ENCODE assay signal across 9 mouse cellular contexts in the genomic region with DNA sequence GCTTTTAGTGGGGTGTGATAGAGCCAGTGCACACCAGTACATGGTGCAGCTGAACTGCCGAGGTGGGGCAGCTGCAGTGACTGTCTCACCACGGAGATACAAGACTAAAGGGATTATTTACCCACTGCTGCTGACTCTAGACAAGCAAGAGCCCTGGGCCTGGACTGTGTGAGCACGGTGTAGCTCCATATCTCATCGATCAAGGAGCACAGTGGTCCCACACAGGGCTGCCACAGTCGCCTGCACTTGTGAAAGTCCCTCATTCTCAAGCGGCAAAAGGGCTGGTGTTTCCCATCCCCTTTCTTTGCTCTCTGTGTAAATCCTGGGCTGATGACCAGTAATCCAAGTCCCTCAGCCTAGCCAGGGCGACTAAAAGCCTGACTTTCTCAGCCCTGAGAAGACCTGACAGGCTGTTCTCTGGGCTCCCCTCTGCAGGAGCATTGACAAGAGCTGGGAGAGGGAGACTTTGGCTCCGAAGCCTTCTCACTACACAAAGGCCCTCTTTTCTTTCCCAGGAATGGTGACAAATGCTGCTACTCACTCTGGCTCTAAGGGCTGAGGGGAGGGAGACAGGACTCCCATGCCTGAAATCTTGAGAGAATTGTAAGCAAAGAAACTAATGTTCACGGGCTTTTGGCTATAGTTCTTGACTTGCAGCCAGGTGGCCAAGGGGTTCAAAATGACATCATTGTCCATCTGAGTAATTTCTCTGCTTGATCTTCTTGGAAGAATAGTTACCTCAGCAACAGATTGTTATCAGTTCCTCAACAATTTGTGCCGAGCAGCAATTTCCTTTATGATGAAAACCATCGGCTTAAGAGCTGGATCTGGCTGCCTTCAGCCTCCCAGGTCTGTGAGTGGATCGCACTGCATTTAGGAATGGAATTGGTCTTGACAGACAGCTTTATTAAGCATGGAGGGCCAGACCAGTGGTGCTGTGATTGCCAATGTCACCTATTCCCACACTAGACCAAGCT.
A peak's percentile ranks its signal among the peaks of the same experiment; 100 is the strongest.
DNase-seq lines count a peak whose midpoint lies in the region; ATAC-seq and TF ChIP-seq lines count a peak whose summit lies in the region.
"Had no signal": no experiment of that assay in that cellular context is flagged by ENCODE, and none has a peak within 500 bp of the region (broad histone marks: within the 10 kb centered on the region; RNA-seq: fewer than 3 reads in every experiment).

No protein-coding gene starts in this region.

- no peaks in the 10 kb centered on the region for H3K4me1 ChIP-seq in midbrain, embryonic 11.5 days (ENCODE audit: control insufficient read depth, insufficient read depth, low read length)
- peaks cover 9% of the 10 kb centered on the region for H3K4me1 ChIP-seq in midbrain, embryonic 10.5 days
- H3K4me1 ChIP-seq in midbrain, embryonic 15.5 days: no peaks in the 10 kb centered on the region
- H3K4me1 ChIP-seq in liver, postnatal 0 days (ENCODE audit: insufficient read depth): no peaks in the 10 kb centered on the region
- H3K4me1 ChIP-seq: limb, embryonic 13.5 days had no signal

- H3K9ac ChIP-seq in midbrain, embryonic 11.5 days (ENCODE audit: low read length): no peak overlapping the region
- no peak overlapping the region for H3K9ac ChIP-seq in midbrain, embryonic 15.5 days
- H3K9ac ChIP-seq in liver, postnatal 0 days (replicated peaks): no peak overlapping the region
- H3K9ac ChIP-seq: limb, embryonic 13.5 days had no signal

- no peak overlapping the region for H3K4me3 ChIP-seq in midbrain, embryonic 11.5 days (ENCODE audit: low read depth, low read length)
- H3K4me3 ChIP-seq in midbrain, embryonic 10.5 days: no peak overlapping the region
- no peak overlapping the region for H3K4me3 ChIP-seq in midbrain, embryonic 15.5 days
- H3K4me3 ChIP-seq in liver, postnatal 0 days (ENCODE audit: low read depth, low read length): no peak overlapping the region
- H3K4me3 ChIP-seq: limb, embryonic 13.5 days had no signal

- H3K27me3 ChIP-seq in midbrain, embryonic 11.5 days (ENCODE audit: control insufficient read depth, insufficient read depth, low read length): no peaks in the 10 kb centered on the region
- no peaks in the 10 kb centered on the region for H3K27me3 ChIP-seq in midbrain, embryonic 10.5 days (ENCODE audit: low read depth, poor library complexity, severe bottlenecking)
- no peaks in the 10 kb centered on the region for H3K27me3 ChIP-seq in midbrain, embryonic 15.5 days (replicated peaks)
- no peaks in the 10 kb centered on the region for H3K27me3 ChIP-seq in liver, postnatal 0 days (ENCODE audit: insufficient read depth, low read length)
- H3K27me3 ChIP-seq: limb, embryonic 13.5 days had no signal

- no peaks in the 10 kb centered on the region for H3K36me3 ChIP-seq in midbrain, embryonic 11.5 days (ENCODE audit: control insufficient read depth, insufficient read depth, low read length)
- H3K36me3 ChIP-seq in midbrain, embryonic 10.5 days: no peaks in the 10 kb centered on the region
- H3K36me3 ChIP-seq in midbrain, embryonic 15.5 days (replicated peaks): no peaks in the 10 kb centered on the region
- H3K36me3 ChIP-seq in liver, postnatal 0 days (replicated peaks; ENCODE audit: insufficient read depth, low read length): no peaks in the 10 kb centered on the region
- H3K36me3 ChIP-seq: limb, embryonic 13.5 days had no signal

- no peak for TF ChIP-seq CTCF in liver, postnatal 0 days (IDR thresholded peaks at IDR 0.05; ENCODE audit: low read depth)

- WGBS in midbrain, embryonic 11.5 days: 53% methylated on average over 12 of the region's 12 CpGs
- WGBS in midbrain, embryonic 10.5 days: 64% methylated on average over 12 of the region's 12 CpGs
- 40% methylated on average over 12 of the region's 12 CpGs for WGBS in midbrain, embryonic 15.5 days
- 48% methylated on average over 12 of the region's 12 CpGs for WGBS in liver, postnatal 0 days (ENCODE audit: insufficient replicate concordance)

- no peak overlapping the region for H3K27ac ChIP-seq in midbrain, embryonic 11.5 days (ENCODE audit: low read depth, low read length)
- no peak overlapping the region; the same call in 1 of the 2 replicates for H3K27ac ChIP-seq in midbrain, embryonic 10.5 days (replicated peaks)
- peak overlapping the region; percentile 27 for H3K27ac ChIP-seq in midbrain, embryonic 15.5 days
- no peak overlapping the region for H3K27ac ChIP-seq in liver, postnatal 0 days (ENCODE audit: low read depth)
- H3K27ac ChIP-seq: limb, embryonic 13.5 days had no signal

- DNase-seq in adrenal gland, postnatal 10 days: peak; percentile 17
- DNase-seq in adrenal gland, postnatal 14 days: no peak
- peak; percentile 84 for DNase-seq in midbrain, embryonic 11.5 days (ENCODE audit: low spot score, missing footprints)
- DNase-seq in midbrain, embryonic 10.5 days (ENCODE audit: low spot score): no peak
- DNase-seq in heart, postnatal 4 days: peak; percentile 44
- DNase-seq in liver, postnatal 0 days: no peak
- DNase-seq in left cerebral cortex, adult 18-20 months (ENCODE audit: low spot score in 2 of 2): no peak

- no peak for TF ChIP-seq EP300 in liver, postnatal 0 days (IDR thresholded peaks at IDR 0.05; ENCODE audit: low read depth)

- no peak overlapping the region for H3K4me2 ChIP-seq in midbrain, embryonic 11.5 days
- H3K4me2 ChIP-seq in midbrain, embryonic 15.5 days: no peak overlapping the region
- no peak overlapping the region for H3K4me2 ChIP-seq in liver, postnatal 0 days (ENCODE audit: low read depth, low read length)
- H3K4me2 ChIP-seq: limb, embryonic 13.5 days had no signal

- no peaks in the 10 kb centered on the region for H3K9me3 ChIP-seq in midbrain, embryonic 11.5 days (ENCODE audit: control insufficient read depth, low read length)
- H3K9me3 ChIP-seq in midbrain, embryonic 10.5 days (replicated peaks): no peaks in the 10 kb centered on the region
- H3K9me3 ChIP-seq in midbrain, embryonic 15.5 days: no peaks in the 10 kb centered on the region
- H3K9me3 ChIP-seq in liver, postnatal 0 days (ENCODE audit: low read length): no peaks in the 10 kb centered on the region
- H3K9me3 ChIP-seq: limb, embryonic 13.5 days had no signal

- ATAC-seq in midbrain, embryonic 11.5 days (ENCODE audit: low FRiP score): no peak
- peak; percentile 89 for ATAC-seq in midbrain, embryonic 15.5 days (replicated peaks)
- ATAC-seq in liver, postnatal 0 days: no peak

Comparison
In these comparisons a context has a peak if more than half of its experiments do, and no peak if none do; other contexts are left out.
1. DNase-seq: peak in adrenal gland, postnatal 10 days (single experiment), midbrain, embryonic 11.5 days (single experiment) and heart, postnatal 4 days (single experiment); none in adrenal gland, postnatal 14 days (single experiment), midbrain, embryonic 10.5 days (single experiment), liver, postnatal 0 days (single experiment) and left cerebral cortex, adult 18-20 months (0 of 2).